Mouse (Mus musculus) liver, embryonic 14 days (tissue): Measurements from ENCODE around the gene Ms4a10. TPM values are rescaled to one million over a fixed set of nuclear protein-coding genes. Genes with fewer than 3 reads are reported as not detected.

Experiments used
- polyA plus RNA-seq: library from polyadenylated mRNA; depleted of rRNA; stranded (reverse); fragments of >200 nt; gene quantifications from 2 replicates; pipeline ENCODE4 v1.2.3, GENCODE M21; 2012; rRNA removed

Gene Ms4a10
- not detected in 2 replicates for polyA plus RNA-seq

GRCm38 (mm10) chr19:10974238-10974865 is at the start of gene Ms4a10:
Gene Ms4a10, minus strand, starts transcription at chr19:10974670.

DNA sequence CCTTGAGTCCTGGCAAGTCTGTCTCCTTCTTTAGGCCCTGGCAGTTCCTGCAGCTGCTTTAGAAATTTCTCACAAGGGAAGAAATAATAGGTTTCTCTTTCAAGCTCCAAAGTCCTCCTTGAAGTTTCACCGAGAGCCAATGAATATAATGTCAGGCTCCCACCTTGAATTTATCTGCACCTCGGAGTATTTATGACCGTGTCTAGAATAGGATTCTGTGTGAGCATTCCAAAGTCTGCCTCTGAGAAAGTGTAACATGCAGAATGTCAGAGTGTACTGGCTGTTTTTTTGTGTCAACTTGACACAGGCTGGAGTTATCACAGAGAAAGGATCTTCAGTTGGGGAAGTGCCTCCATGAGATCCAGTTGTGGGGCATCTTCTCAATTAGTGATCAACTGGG is 43.4 kb upstream of the Ms4a10 start, which contains the start of gene Ms4a18:
Gene Ms4a18, minus strand, starts transcription at position 141 of the 400 bp plus-strand sequence.

DNA sequence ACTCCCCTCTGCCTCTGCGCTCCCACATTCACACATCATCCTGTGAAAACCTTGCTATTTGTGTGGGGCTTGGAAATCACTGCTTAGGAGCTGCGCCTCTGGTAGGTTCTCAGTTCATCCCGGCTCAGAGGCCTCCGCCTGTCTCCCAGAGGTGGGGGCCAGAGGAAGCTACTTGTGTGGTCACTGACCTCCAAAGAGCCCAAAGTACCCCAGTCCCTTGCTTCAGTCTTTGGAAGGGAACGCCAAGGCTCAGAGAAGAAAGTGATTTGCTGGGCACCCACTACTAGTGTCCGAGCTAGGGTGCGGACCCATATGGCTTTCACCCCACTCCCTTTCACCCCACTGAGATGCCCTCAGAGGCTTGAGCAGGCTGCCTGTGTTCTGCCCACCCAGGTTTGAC is 18.7 kb upstream of the Ms4a10 start, which contains the start of gene Ms4a15:
Gene Ms4a15, minus strand, starts transcription at position 101 of the 400 bp plus-strand sequence.

GRCm38 (mm10) chr19:10949112-10949511 is 25.4 kb downstream of the Ms4a10 start, which contains the start of gene Ccdc86:
Gene Ccdc86, minus strand, starts transcription at chr19:10949266.

DNA sequence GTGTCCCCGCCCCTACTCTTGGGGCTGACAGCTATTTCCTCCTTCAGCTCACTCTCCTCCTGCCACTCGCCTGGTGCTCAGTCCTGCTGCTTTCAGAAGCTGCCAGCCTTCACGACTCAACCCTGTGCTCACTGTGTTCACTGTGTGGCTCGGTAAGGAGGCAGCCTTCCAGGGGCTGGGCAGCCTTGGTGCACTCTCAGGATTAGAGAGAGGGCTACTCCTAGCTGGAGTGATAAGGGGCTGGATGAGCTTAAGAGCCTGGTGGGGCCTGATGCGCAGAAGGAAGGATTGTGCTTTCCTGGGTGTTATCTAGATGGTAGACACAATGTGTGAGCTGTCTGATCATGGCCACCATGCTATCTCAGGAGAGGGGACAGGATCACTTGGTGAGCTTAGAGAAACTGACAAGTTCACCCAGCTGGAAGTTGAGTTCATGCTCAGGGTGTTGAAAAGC is 37.3 kb downstream of the Ms4a10 start, which contains the start of gene Ptgdr2:
Gene Ptgdr2, plus strand, starts transcription at position 51 of the 454 bp plus-strand sequence.

DNA sequence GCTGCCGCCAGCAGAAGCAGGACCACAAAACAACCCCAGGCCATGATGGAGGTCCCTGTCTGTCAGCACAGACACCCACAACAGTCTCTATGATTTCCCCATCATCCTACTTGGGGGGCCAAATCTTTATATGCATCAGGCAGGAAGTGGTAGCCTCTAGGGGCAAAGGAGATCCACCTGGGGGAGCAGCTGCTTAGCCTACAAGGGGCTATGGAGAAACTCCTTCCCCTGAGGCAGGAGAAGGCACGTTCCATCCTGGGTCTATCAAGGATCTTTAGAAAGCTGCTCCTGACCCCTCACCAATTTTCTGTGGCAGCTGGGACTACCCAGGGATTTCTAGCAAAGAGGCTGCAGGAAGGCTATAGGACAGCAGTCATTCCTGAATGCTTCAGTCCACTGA is 53.9 kb downstream of the Ms4a10 start, which contains the start of gene Zp1:
Gene Zp1, minus strand, starts transcription at position 101 of the 400 bp plus-strand sequence.

Other genes with a start within 250 kb of the Ms4a10 start
- 0.02 TPM in 2 replicates for gene Cd5, start 235.7 kb downstream of the Ms4a10 start, polyA plus RNA-seq
- not detected in 2 replicates for gene Cd6, start 144.6 kb downstream of the Ms4a10 start, polyA plus RNA-seq
- gene Slc15a3, start 134.9 kb downstream of the Ms4a10 start, polyA plus RNA-seq = 3.6 and 4.0 TPM in 2 replicates
- 2.2 and 2.7 TPM in 2 replicates for gene Tmem132a, start 104.7 kb downstream of the Ms4a10 start, polyA plus RNA-seq
- 10.6 and 11.7 TPM in 2 replicates for gene Tmem109, start 92.7 kb downstream of the Ms4a10 start, polyA plus RNA-seq
- 98.2 and 111 TPM in 2 replicates for gene Prpf19, start 79.4 kb downstream of the Ms4a10 start, polyA plus RNA-seq
- gene Zp1, start 54.0 kb downstream of the Ms4a10 start, polyA plus RNA-seq = not detected in 2 replicates
- gene Ptgdr2, start 37.5 kb downstream of the Ms4a10 start, polyA plus RNA-seq = 0.02 and 0.05 TPM in 2 replicates
- 3.6 and 5.4 TPM in 2 replicates for gene Ccdc86, start 25.4 kb downstream of the Ms4a10 start, polyA plus RNA-seq
- not detected in 2 replicates for gene Ms4a15, start 18.6 kb upstream of the Ms4a10 start, polyA plus RNA-seq
- not detected in 2 replicates for gene Ms4a18, start 43.4 kb upstream of the Ms4a10 start, polyA plus RNA-seq
- 0.03 and 0.12 TPM in 2 replicates for gene Ms4a8a, start 106.4 kb upstream of the Ms4a10 start, polyA plus RNA-seq
- not detected in 2 replicates for gene 1700017D01Rik, start 156.2 kb upstream of the Ms4a10 start, polyA plus RNA-seq
- gene 1700025F22Rik, start 190.7 kb upstream of the Ms4a10 start, polyA plus RNA-seq = not detected in 2 replicates
- gene Ms4a13, start 222.1 kb upstream of the Ms4a10 start, polyA plus RNA-seq = not detected in 2 replicates